Mouse (Mus musculus): ENCODE results near the gene Ran. TPM values are rescaled to one million over a fixed set of nuclear protein-coding genes. Genes with fewer than 3 reads are reported as not detected.
"Not testable (repeated sequence)": the region's sequence is repeated elsewhere in the genome, so short reads cannot be mapped to it uniquely, and the experiment has no call there.

The Ran gene
- total RNA-seq (2021): 10 to 100 TPM; 68.9 to 83.3 TPM
- long read RNA-seq, experiment 1, transcript Ran-202 (6 exons, 2,423 nt): minor isoform, 7 of 209 reads
- long read RNA-seq, experiment 1, transcript Ran-201 (7 exons, 2,377 nt): major isoform, 195 of 209 reads
- long read RNA-seq, experiment 1, partial matches to known transcripts: 1 of 209 reads
- long read RNA-seq, experiment 1, other reads (novel, unspliced or antisense): 6 of 209 reads
- long read RNA-seq, experiment 2, transcript Ran-201 (7 exons, 2,377 nt): major isoform, 134 of 143 reads
- long read RNA-seq, experiment 2, partial matches to known transcripts: 6 of 143 reads
- long read RNA-seq, experiment 2, other reads (novel, unspliced or antisense): 0 of 143 reads

- DNase-seq (ENCODE audit: low spot score): peak; percentile 93
Observed at GRCm38 (mm10) chr5:129019497-129020299, at the start of gene Ran. Gene Ran (plus strand): TSS chr5:129020069.

DNA sequence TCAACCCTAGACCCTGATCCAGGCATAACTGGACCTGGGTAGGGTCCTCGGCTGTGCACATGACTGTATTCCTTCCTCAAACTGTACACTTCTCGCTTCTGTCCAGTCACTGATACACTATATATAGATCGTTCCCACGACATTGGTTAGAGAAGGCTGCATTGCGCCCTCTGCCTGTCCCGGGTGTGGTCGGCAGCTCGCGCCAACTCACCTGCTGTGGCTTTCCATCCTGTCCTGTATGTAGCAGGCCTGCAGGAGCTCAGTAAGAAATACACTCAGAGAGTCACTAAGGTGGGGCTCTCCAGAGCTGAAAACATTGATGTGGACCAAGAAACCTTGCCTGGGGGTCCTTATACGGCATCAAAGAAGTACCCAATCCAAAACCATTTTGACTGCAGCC, 49.0 kb upstream of the Ran start:
- DNase-seq (ENCODE audit: low spot score): no peak

DNA sequence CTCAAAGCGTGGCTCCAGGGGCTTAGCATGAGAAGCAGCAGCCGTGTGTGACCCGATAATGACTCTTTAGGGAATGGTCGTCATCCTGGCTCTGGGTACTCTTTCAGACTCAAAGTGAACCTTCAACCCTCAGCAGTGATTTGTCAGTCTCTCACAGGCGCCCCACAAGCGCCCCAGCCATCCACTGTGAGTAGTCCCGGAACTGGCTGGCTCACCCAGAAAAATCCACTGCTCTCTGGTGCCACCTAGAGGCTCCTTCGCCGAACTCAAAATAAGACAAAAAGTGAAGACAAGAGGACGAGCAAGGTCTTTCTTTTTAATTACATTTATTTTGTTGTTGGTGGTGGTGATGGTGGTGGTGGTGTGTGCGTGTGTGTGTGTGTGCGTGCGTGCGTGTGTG, 48.6 kb upstream of the Ran start:
- DNase-seq (ENCODE audit: low spot score): peak; percentile 44

DNA sequence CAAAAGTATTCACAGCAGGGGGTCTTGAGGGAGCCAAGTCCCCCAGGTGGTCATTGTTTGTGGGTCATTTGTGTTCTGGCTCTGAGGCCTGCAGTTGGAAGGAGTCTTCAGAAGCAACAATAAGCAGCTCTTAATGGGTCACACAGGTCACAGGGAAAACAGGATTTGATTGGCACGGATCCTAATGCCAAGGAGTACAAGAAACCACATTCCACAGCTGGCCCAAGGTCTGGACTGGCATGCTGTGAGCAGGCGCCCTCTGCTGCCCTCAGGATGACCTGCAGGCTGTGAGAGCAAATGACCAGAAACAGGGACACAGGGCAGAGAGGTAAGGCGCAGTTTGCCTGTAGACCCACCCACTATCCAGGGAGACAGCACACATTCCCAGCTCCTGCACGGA, 43.6 kb upstream of the Ran start:
- DNase-seq (ENCODE audit: low spot score): no peak

GRCm38 (mm10) chr5:128977466-128977865, 42.4 kb upstream of the Ran start:
- not testable (repeated sequence) for DNase-seq (ENCODE audit: low spot score)

DNA sequence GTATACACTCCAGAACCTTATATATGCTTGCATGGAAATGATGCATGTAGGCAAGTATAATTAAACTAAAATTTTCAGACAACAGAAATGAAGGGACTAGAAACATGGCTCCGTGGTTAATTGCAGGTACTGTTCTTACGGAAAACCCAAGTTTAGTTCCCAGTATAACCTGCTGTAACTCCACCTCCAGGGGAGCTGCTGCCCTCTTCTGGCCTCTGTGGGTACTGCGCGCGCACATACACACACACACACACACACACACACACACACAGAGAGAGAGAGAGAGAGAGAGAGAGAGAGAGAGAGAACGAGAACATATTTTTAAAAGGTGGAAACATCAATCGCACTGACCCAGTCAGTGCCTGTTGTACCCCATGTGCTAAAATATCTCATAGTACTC, 40.9 kb upstream of the Ran start:
- no peak for DNase-seq (ENCODE audit: low spot score)

DNA sequence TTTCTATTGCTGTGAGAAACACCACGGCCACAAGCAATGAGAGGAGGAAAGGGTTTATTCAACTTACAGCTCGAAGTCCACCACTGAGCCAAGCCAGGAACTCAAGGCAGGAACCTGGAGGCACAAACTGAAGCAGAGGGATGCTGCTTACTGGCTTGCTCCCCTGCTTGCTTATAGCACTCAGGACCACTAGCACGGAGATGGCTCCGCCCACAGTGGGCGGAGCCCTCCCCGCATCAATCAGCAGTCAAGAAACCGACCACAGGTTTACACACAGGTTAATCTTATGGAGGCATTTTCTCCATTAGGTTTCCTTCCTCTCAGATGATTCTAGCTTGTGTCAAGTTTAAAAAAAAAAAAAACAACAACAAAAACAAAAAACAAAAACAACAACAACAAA, 39.0 kb upstream of the Ran start:
- DNase-seq (ENCODE audit: low spot score): no peak

DNA sequence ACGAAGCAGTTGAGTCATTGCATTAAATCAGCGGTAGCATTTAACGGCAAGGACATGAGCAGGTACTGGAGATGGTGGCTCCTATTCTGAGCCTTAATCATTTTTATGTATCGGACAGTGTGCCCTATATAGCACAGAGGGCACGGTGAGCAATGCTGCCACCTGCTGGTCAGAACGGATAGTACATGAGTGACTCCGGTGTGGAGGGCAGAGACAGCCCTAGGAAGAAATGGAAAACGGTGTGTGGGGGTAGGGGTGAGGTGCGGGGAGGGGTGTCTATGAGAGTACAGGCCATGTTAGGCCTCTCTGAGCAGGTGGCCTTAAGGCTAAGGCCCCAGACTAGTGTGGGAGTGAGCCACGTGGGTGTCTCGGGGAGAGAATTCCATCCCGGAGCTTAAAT, 38.3 kb upstream of the Ran start:
- DNase-seq (ENCODE audit: low spot score): peak; percentile 65

GRCm38 (mm10) chr5:128984536-128984935, 35.3 kb upstream of the Ran start:
- no peak for DNase-seq (ENCODE audit: low spot score)

DNA sequence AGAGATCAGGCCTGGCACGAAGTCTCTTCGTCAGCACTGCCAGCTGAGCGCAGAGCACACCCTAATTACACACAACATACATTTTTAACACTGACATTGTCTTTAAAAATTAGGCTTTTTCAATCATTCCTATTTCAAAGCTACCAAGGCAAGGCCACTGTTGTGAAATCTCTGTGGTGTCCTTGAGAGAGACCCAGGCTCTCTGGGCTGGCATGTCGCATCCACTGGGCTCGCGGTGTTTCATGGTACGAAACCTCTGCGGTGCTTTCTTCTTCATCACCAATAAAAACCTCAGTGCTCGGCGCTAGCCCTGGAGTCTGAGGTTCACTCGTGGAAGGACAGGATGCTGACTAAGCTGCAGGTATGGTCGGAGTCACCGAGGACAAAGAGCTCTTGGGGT, 33.9 kb upstream of the Ran start:
- no peak for DNase-seq (ENCODE audit: low spot score)

- no peak for DNase-seq (ENCODE audit: low spot score)
Observed at GRCm38 (mm10) chr5:128987141-128987954, 32.5 kb upstream of the Ran start.

DNA sequence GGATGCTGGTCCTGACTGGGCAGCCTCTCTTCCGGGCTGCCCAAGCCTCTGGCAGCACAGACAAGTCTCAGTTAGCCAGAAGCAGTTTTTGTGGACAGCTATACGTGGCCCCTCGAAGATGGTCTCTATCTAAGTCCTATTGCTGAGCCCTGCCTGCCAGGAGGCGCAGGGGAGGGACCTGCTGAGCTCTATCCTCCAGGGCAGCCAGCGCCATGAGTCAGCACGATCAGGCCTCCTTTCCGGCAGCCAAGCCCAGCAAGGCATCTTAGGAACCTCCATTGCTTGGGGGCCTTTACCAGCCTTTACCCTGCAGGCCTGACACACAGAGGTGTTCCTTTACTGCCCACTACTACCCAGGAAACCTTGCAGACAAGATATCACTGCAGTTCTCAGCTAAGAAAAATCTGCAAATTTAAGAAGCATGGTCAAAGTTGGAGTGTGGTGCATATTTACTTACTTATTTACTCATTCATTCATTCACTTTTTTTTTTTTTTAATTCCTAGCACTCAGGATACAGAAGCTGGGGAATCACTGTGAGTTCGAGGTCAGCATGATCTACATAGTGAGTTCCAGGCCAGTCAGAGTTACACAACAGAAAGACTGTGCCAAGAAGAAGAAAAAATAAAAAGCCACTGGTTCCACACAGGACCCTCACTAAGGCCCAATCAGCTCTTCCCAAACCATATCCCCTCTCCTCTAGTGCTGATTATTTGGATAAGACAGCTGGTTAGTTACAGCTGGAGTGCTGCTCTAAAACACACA, 19.0 kb upstream of the Ran start:
- DNase-seq (ENCODE audit: low spot score): peak; percentile 41

GRCm38 (mm10) chr5:129002571-129003011, 17.3 kb upstream of the Ran start:
- DNase-seq (ENCODE audit: low spot score): no peak

DNA sequence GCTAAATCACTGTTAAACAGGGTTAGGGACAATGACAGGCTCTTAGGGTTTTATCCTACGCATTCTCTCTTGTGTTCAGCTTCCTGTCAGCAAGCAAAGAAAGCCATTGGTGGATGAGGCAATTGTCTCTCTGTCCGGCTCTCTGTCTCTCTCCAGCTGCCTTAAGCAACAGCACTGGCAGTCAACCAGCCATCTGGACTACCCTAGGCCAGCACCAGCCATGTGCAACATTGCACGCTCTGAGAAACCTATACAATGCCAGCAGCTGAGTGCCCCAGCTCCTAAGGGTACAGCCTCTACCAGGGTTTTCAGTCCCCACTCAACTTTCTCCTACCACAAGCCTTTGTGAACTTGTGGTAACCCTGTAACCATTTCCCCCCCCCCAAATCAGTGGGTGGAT, 14.5 kb upstream of the Ran start:
- peak; percentile 51 for DNase-seq (ENCODE audit: low spot score)

- DNase-seq (ENCODE audit: low spot score): no peak
Observed at GRCm38 (mm10) chr5:129006031-129006788, 13.7 kb upstream of the Ran start.

- no peak for DNase-seq (ENCODE audit: low spot score)
Observed at GRCm38 (mm10) chr5:129007105-129007957, 12.5 kb upstream of the Ran start.

- DNase-seq (ENCODE audit: low spot score): peak; percentile 18
Observed at GRCm38 (mm10) chr5:129008008-129008407, 11.9 kb upstream of the Ran start.

GRCm38 (mm10) chr5:129008412-129008826, 11.4 kb upstream of the Ran start, which contains the start of gene Stx2:
Gene Stx2 (minus strand): TSS chr5:129008574.
- peak; percentile 91 for DNase-seq (ENCODE audit: low spot score)

- DNase-seq (ENCODE audit: low spot score): no peak
Observed at GRCm38 (mm10) chr5:129009577-129009976, 10.3 kb upstream of the Ran start.

Data from gastrocnemius, adult 18-20 months (tissue).